Mouse (Mus musculus) stomach, postnatal 0 days (tissue): Measurements from ENCODE around the gene Nfkb1. TPM values are rescaled to one million over a fixed set of nuclear protein-coding genes. Genes with fewer than 3 reads are reported as not detected.

ENCODE experiments used
- ATAC-seq: fragments of 200-750 bp; cut with Nextera tagmentation; 2 replicates; pipeline ENCODE4 v1.8.0; 2017; ENCODE audit not compliant: low FRiP score, low TSS enrichment
- DNase-seq: peaks from one replicate; pipeline ENCODE4 v3.0.0-alpha.2; 2016; ENCODE audit warnings: low spot score
- H3K27ac ChIP-seq: fragments of 300-500 bp; sonication (generic); replicated peaks from 2 replicates; pipeline ENCODE4 v1.5.1; 2014; ENCODE audit warnings: mild to moderate bottlenecking, control low read depth
- H3K27me3 ChIP-seq: fragments of 300-500 bp; sonication (generic); 2 replicates; pipeline ENCODE4 v1.6.1; 2014; ENCODE audit warnings: low read length; ENCODE audit not compliant: control insufficient read depth, insufficient read depth
- H3K36me3 ChIP-seq: fragments of 300-500 bp; sonication (generic); 2 replicates; pipeline ENCODE4 v1.6.1; 2014; ENCODE audit warnings: low read length, mixed read lengths; ENCODE audit not compliant: control insufficient read depth, insufficient read depth
- H3K4me1 ChIP-seq: fragments of 300-500 bp; sonication (generic); replicated peaks from 2 replicates; pipeline ENCODE4 v1.6.1; 2014; ENCODE audit warnings: antibody characterized with exemption; ENCODE audit not compliant: control insufficient read depth, insufficient read depth
- H3K4me2 ChIP-seq: fragments of 300-500 bp; sonication (generic); replicated peaks from 2 replicates; pipeline ENCODE4 v1.6.1; 2014; ENCODE audit warnings: low read depth, mild to moderate bottlenecking, control low read depth, moderate library complexity
- H3K4me3 ChIP-seq: fragments of 300-500 bp; sonication (generic); 2 replicates; pipeline ENCODE4 v1.5.1; 2014; ENCODE audit warnings: low read depth, low read length, control low read depth
- H3K9ac ChIP-seq: fragments of 300-500 bp; sonication (generic); 2 replicates; pipeline ENCODE4 v1.6.1; 2014; ENCODE audit warnings: mild to moderate bottlenecking, low read length, control low read depth, mixed read lengths
- H3K9me3 ChIP-seq: fragments of 300-500 bp; sonication (generic); 2 replicates; pipeline ENCODE4 v1.6.1; 2016; ENCODE audit warnings: low read length; ENCODE audit not compliant: control insufficient read depth
- CTCF ChIP-seq: IDR thresholded peaks from 2 replicates; pipeline ENCODE4 v1.5.1; 2016; ENCODE audit warnings: antibody characterized with exemption, low read depth, mild to moderate bottlenecking, moderate library complexity
- EP300 ChIP-seq: optimal IDR thresholded peaks from 2 replicates; pipeline ENCODE3; 2016; ENCODE audit warnings: antibody characterized with exemption
- WGBS: fragments of 180-500 bp; shearing (Covaris S2); extraction: QIAGEN DNeasy Blood & Tissue Kit; methylation state at CpG from one replicate; pipeline ENCODE4 v1.1.7; 2014; 5-methylcytosine and 5-hydroxymethylcytosine counted together
- polyA plus RNA-seq: library from polyadenylated mRNA; unstranded; fragments of >200 nt; fragmentation: Nextera tagmentation; extraction: Ambion mirVana; gene quantifications from 2 replicates; pipeline ENCODE4 v1.2.1, GENCODE M21; 2015

Nfkb1 gene
- polyA plus RNA-seq, 1 experiment from 2014 or later = 13.7 TPM

GRCm38 (mm10) chr3:135656156-135656555, 35.2 kb downstream of the Nfkb1 start:
- no peak for TF ChIP-seq CTCF
- no peak for TF ChIP-seq EP300
- Histone ChIP-seq H3K4me3 (no peak overlapping the region), H3K4me2 (no peak overlapping the region), H3K36me3 (peaks cover 14% of the 10 kb centered on the region; the same call in 1 of the 2 replicates), H3K27ac (no peak overlapping the region), H3K4me1 (no peaks in the 10 kb centered on the region), H3K9me3 (no peaks in the 10 kb centered on the region), H3K9ac (no peak overlapping the region), H3K27me3 (no peaks in the 10 kb centered on the region)
- WGBS = 89% methylated on average over 4 of the region's 4 CpGs
- ATAC-seq (no peak), DNase-seq (no peak)

GRCm38 (mm10) chr3:135650773-135651555, 40.4 kb downstream of the Nfkb1 start:
- no peaks in the 10 kb centered on the region for H3K9me3 ChIP-seq
- WGBS = 72% methylated on average over 15 of the region's 15 CpGs

DNA sequence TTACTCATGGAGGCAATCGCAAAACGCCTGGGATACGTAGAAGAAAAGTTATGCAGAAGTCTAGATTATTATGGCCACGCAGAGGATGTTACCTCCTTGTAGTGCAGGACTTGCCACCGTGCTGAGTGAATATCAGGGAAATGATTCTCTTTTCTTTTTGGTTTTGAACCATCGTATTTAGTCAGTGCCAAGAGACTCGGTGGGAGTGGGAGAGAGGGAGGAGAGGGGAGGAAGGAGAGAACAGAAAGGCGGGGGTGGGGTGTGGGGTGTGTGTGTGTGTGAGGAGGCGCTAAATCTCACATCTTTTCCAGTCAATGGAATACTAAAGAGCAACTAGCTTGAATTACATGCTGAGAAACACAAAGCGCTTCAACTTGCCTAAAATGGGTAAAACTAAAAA, 41.5 kb downstream of the Nfkb1 start:
- Histone ChIP-seq H3K27ac (no peak overlapping the region), H3K4me2 (no peak overlapping the region), H3K9ac (no peak overlapping the region), H3K4me3 (no peak overlapping the region), H3K4me1 (no peaks in the 10 kb centered on the region), H3K36me3 (peaks cover 13% of the 10 kb centered on the region), H3K27me3 (no peaks in the 10 kb centered on the region), H3K9me3 (no peaks in the 10 kb centered on the region)
- WGBS = 82% methylated on average over 10 of the region's 10 CpGs
- DNase-seq (no peak), ATAC-seq (no peak)
- TF ChIP-seq EP300 (no peak), CTCF (no peak)

More at GRCm38 (mm10) chr3:135650773-135651555, 40.4 kb downstream of the Nfkb1 start:
- Histone ChIP-seq H3K27me3 (no peaks in the 10 kb centered on the region), H3K9ac (no peak overlapping the region), H3K4me2 (no peak overlapping the region), H3K36me3 (peaks cover 13% of the 10 kb centered on the region), H3K4me1 (no peaks in the 10 kb centered on the region), H3K4me3 (no peak overlapping the region), H3K27ac (peak overlapping the region; percentile 35; the same call in 1 of the 2 replicates)
- ATAC-seq (no peak), DNase-seq (no peak)
- TF ChIP-seq CTCF = no peak
- no peak for TF ChIP-seq EP300

DNA sequence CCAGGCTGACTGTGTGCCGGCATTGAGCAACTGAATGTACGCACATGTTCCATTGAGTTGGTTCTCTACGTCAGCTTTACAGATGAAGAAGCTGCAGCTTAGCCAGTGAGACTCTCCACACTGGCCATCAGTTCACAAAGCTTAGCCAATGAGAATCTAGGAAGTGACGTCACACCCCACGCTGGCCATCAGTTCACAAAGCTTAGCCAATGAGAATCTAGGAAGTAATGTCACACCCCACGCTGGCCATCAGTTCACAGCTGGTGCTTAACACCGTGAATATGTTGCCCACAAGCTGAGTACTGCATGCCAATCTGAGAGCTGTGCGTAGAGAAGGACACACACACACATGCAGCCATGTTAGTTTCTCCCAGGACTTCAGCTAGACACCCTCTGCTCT, 42.8 kb downstream of the Nfkb1 start:
- Histone ChIP-seq H3K27ac (no peak overlapping the region), H3K4me3 (no peak overlapping the region), H3K4me2 (no peak overlapping the region), H3K4me1 (no peaks in the 10 kb centered on the region), H3K9ac (no peak overlapping the region), H3K36me3 (peaks cover 11% of the 10 kb centered on the region), H3K27me3 (no peaks in the 10 kb centered on the region), H3K9me3 (no peaks in the 10 kb centered on the region)
- no peak for ATAC-seq
- 96% methylated on average over 8 of the region's 8 CpGs for WGBS
- TF ChIP-seq CTCF = no peak
- DNase-seq = no peak

GRCm38 (mm10) chr3:135646622-135647021, 44.7 kb downstream of the Nfkb1 start:
- no peak overlapping the region for H3K27ac ChIP-seq
- no peak for ATAC-seq
- peaks cover 8% of the 10 kb centered on the region for H3K36me3 ChIP-seq
- no peaks in the 10 kb centered on the region for H3K27me3 ChIP-seq
- WGBS = 100% methylated on average over 1 of the region's 1 CpGs
- H3K4me2 ChIP-seq = no peak overlapping the region
- H3K4me1 ChIP-seq = no peaks in the 10 kb centered on the region
- no peak for DNase-seq
- H3K9me3 ChIP-seq = no peaks in the 10 kb centered on the region
- no peak for TF ChIP-seq EP300
- no peak for TF ChIP-seq CTCF
- H3K4me3 ChIP-seq = no peak overlapping the region
- no peak overlapping the region for H3K9ac ChIP-seq

DNA sequence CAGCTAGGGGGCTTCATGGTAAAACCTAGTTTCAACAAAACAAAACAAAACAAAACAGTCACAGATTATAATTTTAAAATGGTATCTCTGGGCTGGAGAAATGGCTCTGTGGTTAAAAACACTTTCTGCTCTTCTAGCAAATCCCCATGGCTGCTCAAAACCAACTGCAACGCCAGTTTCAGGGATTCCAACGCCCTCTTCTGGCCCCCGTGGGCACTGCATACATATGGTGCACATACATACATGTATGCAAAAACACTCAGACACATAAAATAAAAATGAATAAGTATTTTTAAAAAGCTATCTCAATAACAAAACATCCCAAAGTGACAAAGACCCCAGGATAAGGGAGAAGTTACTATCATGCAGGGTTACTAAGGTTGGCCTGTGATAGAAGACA, 46.4 kb downstream of the Nfkb1 start:
- no peak overlapping the region for H3K9ac ChIP-seq
- H3K27me3 ChIP-seq = no peaks in the 10 kb centered on the region
- ATAC-seq = no peak
- no peaks in the 10 kb centered on the region for H3K4me1 ChIP-seq
- H3K36me3 ChIP-seq = peaks cover 8% of the 10 kb centered on the region
- no peak overlapping the region for H3K4me2 ChIP-seq
- TF ChIP-seq EP300 (no peak), CTCF (0 out of 2 replicates have a peak, but pooled peaks have one; percentile 5)
- H3K9me3 ChIP-seq = no peaks in the 10 kb centered on the region
- no peak overlapping the region for H3K27ac ChIP-seq
- H3K4me3 ChIP-seq = no peak overlapping the region
- no peak for DNase-seq
- 93% methylated on average over 3 of the region's 3 CpGs for WGBS
